Mouse (Mus musculus): ENCODE measurements around the gene B4galnt3. TPM values are rescaled to one million over a fixed set of nuclear protein-coding genes. Genes with fewer than 3 reads are reported as not detected.

Gene B4galnt3
- total RNA-seq, 2 experiments from 2014 or later: 0.20 to 0.28 TPM

GRCm38 (mm10) chr6:120274887-120275286, 19.5 kb downstream of the B4galnt3 start:
- DNase-seq: peak; percentile 53 to 72

DNA sequence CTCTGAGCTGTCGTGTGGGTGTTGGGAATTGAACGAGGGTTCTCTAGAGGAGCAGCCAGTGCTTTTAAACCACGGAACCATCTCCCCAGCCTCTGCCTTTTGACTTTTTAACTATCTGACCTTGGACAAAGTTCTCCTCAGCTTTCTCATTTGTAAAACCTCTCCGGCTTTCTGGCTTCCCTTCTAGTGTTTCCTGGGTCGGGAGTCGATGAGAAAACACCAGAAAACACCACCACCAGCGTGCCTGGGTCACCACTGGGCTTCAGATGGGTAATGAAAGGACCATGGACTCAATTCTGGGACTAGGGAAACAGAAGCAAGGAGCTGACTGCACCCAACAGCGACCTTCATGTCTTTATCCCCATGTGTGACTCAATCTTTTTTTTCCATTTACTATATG, 20.2 kb downstream of the B4galnt3 start:
- DNase-seq: peak in 1 of 2 experiments; percentile 7

DNA sequence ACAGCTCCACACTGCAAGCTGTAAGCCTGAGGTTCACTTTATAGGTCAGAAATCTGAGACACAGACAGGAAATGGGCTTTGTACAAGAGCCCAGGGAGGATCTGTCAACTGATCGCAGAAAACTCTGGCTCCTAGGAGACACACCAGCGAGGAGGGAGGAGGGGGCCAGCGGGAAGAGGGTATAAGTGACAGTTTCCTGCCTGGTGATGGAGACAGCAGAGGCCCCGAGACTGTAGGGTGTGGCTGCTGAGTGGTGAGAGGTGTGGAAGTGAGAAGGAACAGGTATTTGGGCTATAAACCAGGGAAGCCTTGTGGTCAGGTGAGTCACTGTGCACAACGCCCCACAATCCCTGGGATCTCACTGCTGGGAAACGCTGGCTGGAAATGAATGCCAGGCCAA, 30.2 kb downstream of the B4galnt3 start:
- DNase-seq: no peak

- no peak for DNase-seq
These were observed 30.8 kb downstream of the B4galnt3 start for GRCm38 (mm10) chr6:120263608-120264007.

GRCm38 (mm10) chr6:120262886-120263531, 31.4 kb downstream of the B4galnt3 start:
- no peak for DNase-seq

DNA sequence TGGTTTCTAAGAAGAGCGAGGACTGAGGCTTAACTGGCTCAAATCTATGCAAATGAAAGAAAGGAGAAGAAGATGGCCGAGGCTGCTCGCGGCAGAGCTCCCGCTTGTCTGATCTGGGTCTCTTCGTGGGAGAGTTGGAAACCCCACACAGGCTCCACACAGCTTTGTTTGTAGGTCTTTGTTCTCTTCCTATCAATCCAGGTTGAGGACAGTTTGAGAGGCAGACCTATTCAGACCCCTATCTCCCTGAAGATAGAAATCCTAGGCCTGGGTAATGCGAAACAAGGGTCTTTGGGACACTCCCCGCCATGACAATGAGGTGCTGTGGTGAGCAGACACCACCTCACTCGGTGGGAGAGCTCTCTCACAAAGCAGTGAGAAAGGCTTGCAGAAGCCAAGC, 34.9 kb downstream of the B4galnt3 start:
- no peak for DNase-seq

GRCm38 (mm10) chr6:120256431-120256935, 37.9 kb downstream of the B4galnt3 start:
- no peak for DNase-seq

GRCm38 (mm10) chr6:120255701-120256100, 38.7 kb downstream of the B4galnt3 start:
- no peak for DNase-seq

DNA sequence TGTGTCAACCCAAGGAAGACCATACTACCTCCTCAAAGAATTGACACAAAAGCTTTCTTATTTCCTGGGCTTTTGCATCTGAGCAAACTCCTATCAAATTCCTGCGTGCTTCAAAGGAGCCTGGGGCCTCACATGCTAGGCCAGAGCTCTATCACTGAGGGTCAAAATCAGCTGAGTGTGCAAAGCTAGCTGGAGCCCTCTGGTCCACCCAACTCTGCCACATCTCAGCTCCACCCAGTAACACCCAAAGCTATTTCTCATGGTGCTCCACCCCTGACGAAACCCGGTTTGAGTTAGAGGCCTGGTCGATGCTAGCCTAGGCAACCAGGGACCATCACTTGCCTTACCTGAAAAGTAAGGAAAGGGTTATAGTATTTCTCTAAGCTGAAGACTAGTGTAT, 39.2 kb downstream of the B4galnt3 start:
- no peak for DNase-seq

- DNase-seq: no peak
These were observed 39.7 kb downstream of the B4galnt3 start for GRCm38 (mm10) chr6:120254640-120255039.

DNA sequence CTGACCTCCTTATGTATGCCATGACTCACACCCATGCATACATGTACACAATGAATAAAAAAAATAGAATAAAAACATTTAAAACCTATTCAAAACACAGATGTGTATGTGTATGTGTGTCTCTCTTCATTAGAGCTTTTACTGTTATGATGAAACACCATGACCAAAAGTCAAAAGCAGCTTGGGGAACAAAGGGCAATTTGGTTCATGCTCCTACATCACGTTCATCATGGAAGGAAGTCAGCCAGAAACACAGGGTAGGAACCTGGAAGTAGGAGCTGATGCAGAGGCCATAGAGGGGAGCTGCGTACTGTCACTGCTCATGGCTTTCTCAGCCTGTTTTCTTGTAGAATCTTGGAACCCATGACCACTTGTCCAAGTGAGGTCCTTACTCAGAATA, 41.6 kb downstream of the B4galnt3 start:
- DNase-seq: no peak

GRCm38 (mm10) chr6:120251010-120251409, 43.3 kb downstream of the B4galnt3 start:
- no peak for DNase-seq

DNA sequence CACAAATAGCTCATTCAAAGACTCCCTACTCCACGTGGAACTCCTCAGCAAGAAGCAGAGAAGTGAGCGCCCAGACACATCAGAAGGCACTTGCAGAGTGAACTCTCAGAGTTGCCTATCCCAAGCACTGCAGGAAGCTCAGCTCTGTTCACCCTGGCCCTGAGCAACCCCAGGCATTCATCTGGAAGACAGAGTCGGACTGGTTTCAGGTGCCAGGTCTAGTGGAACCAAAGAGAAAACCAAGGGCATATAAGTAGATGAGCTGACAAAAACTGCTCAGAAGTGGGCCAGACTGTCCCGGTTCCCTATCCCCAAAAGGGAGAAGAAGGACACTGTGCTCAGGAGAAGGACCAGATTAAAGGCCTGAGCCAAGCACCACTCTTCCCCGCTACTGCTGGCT, 44.5 kb downstream of the B4galnt3 start:
- no peak for DNase-seq

DNA sequence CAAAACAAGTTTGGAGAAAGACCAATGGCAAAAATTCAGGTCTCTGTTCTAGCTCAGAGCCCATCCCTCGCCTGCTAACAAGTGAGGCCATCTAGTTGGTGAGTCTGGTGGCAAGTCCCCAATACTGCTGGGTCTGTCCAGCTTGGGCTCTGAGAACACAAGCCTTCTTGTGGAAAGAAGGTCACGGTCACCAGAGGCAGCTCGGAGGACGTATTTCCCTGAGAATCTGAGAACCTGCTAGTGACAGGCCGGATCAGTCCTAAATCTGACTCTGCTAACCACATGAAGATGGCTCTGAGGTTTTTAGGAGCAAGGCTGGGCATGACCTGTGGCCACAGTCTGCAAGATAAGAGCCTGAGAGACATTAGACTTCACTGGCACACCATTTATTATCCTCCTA, 47.7 kb downstream of the B4galnt3 start:
- no peak for DNase-seq

- no peak for DNase-seq
These were observed 51.1 kb downstream of the B4galnt3 start for GRCm38 (mm10) chr6:120243250-120243649.

DNA sequence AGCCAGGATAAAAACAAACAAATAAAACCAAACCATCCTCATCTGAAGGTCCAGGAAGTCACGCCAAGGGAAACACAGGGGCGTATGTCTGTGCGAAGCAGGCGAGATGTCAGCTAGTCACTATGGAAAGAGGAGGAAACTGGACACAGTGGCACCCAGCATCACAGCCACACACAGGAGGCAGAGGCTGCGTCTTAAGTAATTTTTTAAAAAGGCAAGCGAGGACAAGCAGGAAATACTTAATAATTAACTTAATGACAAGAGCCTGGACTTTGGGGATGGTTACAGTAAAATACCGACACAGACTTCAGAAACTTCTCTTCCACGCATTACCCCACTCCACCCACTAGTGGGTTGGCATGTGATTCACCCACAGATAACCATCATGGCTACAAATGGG, 51.8 kb downstream of the B4galnt3 start:
- no peak for DNase-seq

- no peak for DNase-seq
These were observed 52.9 kb downstream of the B4galnt3 start for GRCm38 (mm10) chr6:120241453-120241852.

DNA sequence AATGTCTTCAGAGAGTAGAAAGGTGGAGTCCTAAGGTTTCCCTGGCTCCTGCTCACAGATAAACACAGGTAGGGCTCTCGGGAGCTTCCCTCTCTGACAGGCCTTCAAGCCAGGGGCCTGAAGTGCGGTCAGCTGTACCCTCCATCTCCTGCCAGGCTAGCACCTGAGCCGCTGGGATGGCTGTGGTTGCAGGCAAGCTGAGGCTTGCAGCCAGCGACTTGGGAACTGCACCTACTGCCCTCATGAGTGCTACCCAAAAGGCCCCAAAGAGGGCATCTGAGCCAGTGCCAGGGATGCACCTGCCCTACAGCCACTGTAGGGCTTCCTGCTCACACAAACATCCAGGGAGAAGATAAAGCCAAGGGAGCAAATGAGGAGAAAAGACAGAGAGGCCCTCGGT, 53.9 kb downstream of the B4galnt3 start:
- no peak for DNase-seq

GRCm38 (mm10) chr6:120235874-120236273, 58.5 kb downstream of the B4galnt3 start:
- DNase-seq: no peak

DNA sequence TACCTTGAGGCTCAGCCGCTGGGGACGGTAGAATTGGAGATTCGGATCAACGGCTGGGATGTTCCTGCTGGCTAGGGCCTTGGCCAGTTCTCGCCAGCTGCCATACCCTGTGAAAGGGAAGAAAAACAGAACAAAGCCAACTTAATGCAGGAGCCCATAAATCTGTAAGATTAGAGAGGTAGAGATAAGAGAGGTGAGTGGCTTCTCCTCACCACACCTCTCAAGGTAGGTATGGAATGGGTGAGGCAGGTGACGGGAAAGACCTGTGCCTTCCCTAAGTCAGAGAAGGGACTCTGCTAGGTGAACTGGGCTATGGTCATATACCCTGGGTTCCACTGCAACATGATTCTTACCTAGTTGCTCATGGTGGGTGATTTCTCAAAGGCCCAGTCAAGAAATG, 61.5 kb downstream of the B4galnt3 start:
- DNase-seq: no peak

DNA sequence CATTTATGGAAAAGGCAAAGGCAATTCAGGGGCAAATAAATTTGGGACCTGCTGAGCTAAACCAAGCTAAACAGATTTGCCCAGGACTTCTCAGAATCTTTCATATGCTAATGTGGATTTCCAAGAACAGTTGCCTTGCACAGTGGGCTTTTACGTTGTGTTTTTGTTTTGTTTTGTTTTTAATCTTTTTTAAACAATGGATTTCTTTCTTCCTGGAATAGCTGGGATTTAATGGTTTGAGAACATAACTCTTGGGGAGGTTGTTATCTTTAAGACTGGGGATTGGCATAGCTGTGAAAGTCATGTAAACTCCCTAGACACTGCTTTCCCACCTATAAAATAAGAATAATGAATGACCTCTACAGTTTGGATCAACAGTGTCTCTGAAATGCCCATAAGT, 63.9 kb downstream of the B4galnt3 start:
- no peak for DNase-seq

GRCm38 (mm10) chr6:120229806-120230205, 64.6 kb downstream of the B4galnt3 start:
- no peak for DNase-seq

DNA sequence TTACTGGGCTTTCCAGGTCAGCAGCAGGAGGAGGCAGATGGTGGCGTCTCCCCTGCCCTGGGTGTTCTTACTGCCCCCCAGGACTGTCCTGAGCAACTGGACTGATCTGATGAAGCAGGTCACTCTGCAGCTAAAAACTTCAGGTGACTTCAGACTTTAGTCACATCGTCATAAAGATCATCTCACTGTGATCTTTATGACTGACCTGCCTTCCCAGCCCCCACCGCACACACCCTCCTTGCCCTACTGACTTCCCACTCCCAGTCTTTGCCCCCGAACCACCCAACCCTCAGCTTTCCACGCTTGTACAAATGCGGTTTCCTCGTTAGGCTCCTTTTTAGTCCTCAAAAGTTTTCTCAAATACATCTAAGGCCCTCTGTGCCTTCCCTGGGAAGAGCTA, 67.3 kb downstream of the B4galnt3 start:
- DNase-seq: no peak

DNA sequence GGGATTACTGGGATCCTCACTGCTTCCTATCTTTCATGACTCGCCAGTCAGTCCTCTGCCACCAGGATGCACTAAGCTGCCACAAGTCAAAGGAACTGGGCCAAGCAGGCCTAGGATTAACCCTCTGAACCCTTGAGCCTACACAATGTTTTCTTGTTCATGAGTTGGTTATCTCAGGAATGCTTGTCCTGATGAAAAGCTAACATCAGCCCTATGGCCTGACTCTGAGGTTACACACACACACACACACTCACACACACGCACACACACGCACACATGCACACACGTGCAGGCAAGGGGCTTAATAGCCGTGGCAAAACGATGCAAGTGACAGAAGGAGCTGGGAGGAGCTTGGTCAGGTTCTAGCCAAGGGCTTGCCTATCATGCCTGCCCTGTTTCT, 69.0 kb downstream of the B4galnt3 start:
- no peak for DNase-seq

DNA sequence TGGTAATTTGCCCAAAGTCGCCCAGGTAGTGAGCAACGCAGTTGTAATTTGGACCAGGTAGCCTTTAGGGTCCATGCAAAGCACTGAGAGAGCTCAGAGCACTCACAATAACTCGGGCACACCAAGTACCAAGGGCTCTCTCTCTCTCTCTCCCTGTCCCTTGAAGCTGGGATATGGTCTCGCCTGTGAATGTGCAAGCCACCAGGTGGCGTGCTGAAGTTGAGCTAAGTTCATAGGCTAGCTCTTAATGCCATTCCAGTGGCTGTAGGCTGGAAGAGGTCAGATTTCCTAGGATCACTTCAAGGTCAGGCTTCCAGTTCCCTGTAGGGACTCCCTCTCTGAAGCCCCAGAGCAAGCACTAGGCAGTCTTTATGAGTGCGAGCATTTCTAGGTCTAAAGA, 71.7 kb downstream of the B4galnt3 start:
- peak; percentile 53 to 75 for DNase-seq
